Mouse (Mus musculus) heart, embryonic 13.5 days (tissue): ENCODE results near the gene Gtsf1. TPM values are rescaled to one million over a fixed set of nuclear protein-coding genes. Genes with fewer than 3 reads are reported as not detected.

ENCODE experiments used
- ATAC-seq: fragments of 200-750 bp; cut with Nextera tagmentation; 2 replicates; pipeline ENCODE4 v1.8.0; 2017; ENCODE audit warnings: moderate TSS enrichment; ENCODE audit not compliant: insufficient number of reproducible peaks, low FRiP score, low TSS enrichment; ENCODE audit errors: extremely low read depth
- H3K27ac ChIP-seq: fragments of 300-500 bp; sonication (generic); replicated peaks from 2 replicates; pipeline ENCODE4 v1.5.1; 2015; ENCODE audit warnings: moderate library complexity, mild to moderate bottlenecking, inconsistent platforms
- H3K27me3 ChIP-seq: fragments of 300-500 bp; sonication (generic); replicated peaks from 2 replicates; pipeline ENCODE4 v1.6.1; 2015; ENCODE audit warnings: mild to moderate bottlenecking, inconsistent platforms
- H3K36me3 ChIP-seq: fragments of 300-500 bp; sonication (generic); 2 replicates; pipeline ENCODE4 v1.6.1; 2015; ENCODE audit warnings: mild to moderate bottlenecking, inconsistent platforms
- H3K4me1 ChIP-seq: fragments of 300-500 bp; sonication (generic); 2 replicates; pipeline ENCODE4 v1.6.1; 2015; ENCODE audit warnings: inconsistent platforms
- H3K4me2 ChIP-seq: fragments of 300-500 bp; sonication (generic); 2 replicates; pipeline ENCODE4 v1.6.1; 2015; ENCODE audit warnings: inconsistent platforms, mild to moderate bottlenecking, moderate library complexity
- H3K4me3 ChIP-seq: fragments of 300-500 bp; sonication (generic); 2 replicates; pipeline ENCODE4 v1.5.1; 2015; ENCODE audit warnings: moderate library complexity, mild to moderate bottlenecking, inconsistent platforms
- H3K9ac ChIP-seq: fragments of 300-500 bp; sonication (generic); 2 replicates; pipeline ENCODE4 v1.6.1; 2015; ENCODE audit warnings: inconsistent platforms, mild to moderate bottlenecking, moderate library complexity
- H3K9me3 ChIP-seq: fragments of 300-500 bp; sonication (generic); 2 replicates; pipeline ENCODE4 v1.6.1; 2016; ENCODE audit warnings: inconsistent platforms
- WGBS: fragments of 180-500 bp; shearing (Covaris S2); methylation state at CpG from one replicate; pipeline ENCODE4 v1.1.7; 2015; ENCODE audit warnings: mixed read lengths; 5-methylcytosine and 5-hydroxymethylcytosine counted together
- polyA plus RNA-seq: library from polyadenylated mRNA; unstranded; fragments of >200 nt; fragmentation: Nextera tagmentation; extraction: Ambion mirVana; gene quantifications from 2 replicates; pipeline ENCODE4 v1.2.1, GENCODE M21; 2015

Gene Gtsf1
- polyA plus RNA-seq, 1 experiment from 2014 or later: 52.4 TPM

- H3K9ac ChIP-seq: peak overlapping the region; percentile 73
- H3K27me3 ChIP-seq: no peaks in the 10 kb centered on the region
- peaks cover 67% of the 10 kb centered on the region for H3K4me1 ChIP-seq
- peaks cover 88% of the 10 kb centered on the region for H3K36me3 ChIP-seq
- no peak overlapping the region for H3K4me3 ChIP-seq
- WGBS: 76% methylated on average over 2 of the region's 2 CpGs
- no peaks in the 10 kb centered on the region for H3K9me3 ChIP-seq
- ATAC-seq: no peak
- H3K4me2 ChIP-seq: no peak overlapping the region
- peak overlapping the region; percentile 99 for H3K27ac ChIP-seq
Observed at GRCm38 (mm10) chr15:103354690-103355089, 75.6 kb downstream of the Gtsf1 start.

GRCm38 (mm10) chr15:103353511-103354256 is 76.6 kb downstream of the Gtsf1 start:
- Histone ChIP-seq H3K36me3 (peaks cover 98% of the 10 kb centered on the region), H3K27ac (0 out of 2 replicates have a peak overlapping the region, but pooled peaks have one; percentile 2), H3K9me3 (no peaks in the 10 kb centered on the region), H3K4me1 (peaks cover 57% of the 10 kb centered on the region), H3K9ac (peak overlapping the region; percentile 73; the same call in 1 of the 2 replicates), H3K4me2 (no peak overlapping the region), H3K27me3 (no peaks in the 10 kb centered on the region), H3K4me3 (no peak overlapping the region)
- ATAC-seq: no peak
- WGBS: 87% methylated on average over 11 of the region's 11 CpGs

- 50% methylated on average over 4 of the region's 4 CpGs for WGBS
- Histone ChIP-seq H3K27ac (0 out of 2 replicates have a peak overlapping the region, but pooled peaks have one; percentile 2), H3K4me2 (no peak overlapping the region), H3K4me1 (peaks cover 49% of the 10 kb centered on the region), H3K9ac (no peak overlapping the region), H3K4me3 (no peak overlapping the region), H3K36me3 (peaks cover 100% of the 10 kb centered on the region), H3K27me3 (no peaks in the 10 kb centered on the region), H3K9me3 (no peaks in the 10 kb centered on the region)
- no peak for ATAC-seq
Observed at GRCm38 (mm10) chr15:103352856-103353255, 77.4 kb downstream of the Gtsf1 start.

Other genes with a start within 250 kb of the Gtsf1 start
- 91.9 and 97.2 TPM in 2 replicates for gene Cbx5, start 190.7 kb downstream of the Gtsf1 start, polyA plus RNA-seq
- 500 and 519 TPM in 2 replicates for gene Hnrnpa1, start 190.0 kb downstream of the Gtsf1 start, polyA plus RNA-seq
- 7.2 and 8.2 TPM in 2 replicates for gene Nfe2, start 172.1 kb downstream of the Gtsf1 start, polyA plus RNA-seq
- gene Copz1, start 157.8 kb downstream of the Gtsf1 start, polyA plus RNA-seq: 163 and 178 TPM in 2 replicates
- gene Gpr84, start 119.9 kb downstream of the Gtsf1 start, polyA plus RNA-seq: 0.28 and 0.36 TPM in 2 replicates
- 8.3 and 8.9 TPM in 2 replicates for gene Zfp385a, start 90.4 kb downstream of the Gtsf1 start, polyA plus RNA-seq
- gene Itga5, start 63.7 kb downstream of the Gtsf1 start, polyA plus RNA-seq: 76.4 and 78.0 TPM in 2 replicates
- not detected in 2 replicates for gene Gtsf2, start 18.0 kb upstream of the Gtsf1 start, polyA plus RNA-seq
- gene Nckap1l, start 23.3 kb upstream of the Gtsf1 start, polyA plus RNA-seq: 1.9 and 2.0 TPM in 2 replicates
- 2.7 and 4.2 TPM in 2 replicates for gene Pde1b, start 72.6 kb upstream of the Gtsf1 start, polyA plus RNA-seq
- 77.8 and 86.8 TPM in 2 replicates for gene Ppp1r1a, start 107.5 kb upstream of the Gtsf1 start, polyA plus RNA-seq
- not detected in 2 replicates for gene Glycam1, start 134.6 kb upstream of the Gtsf1 start, polyA plus RNA-seq